Mouse (Mus musculus) megakaryocyte, embryonic 14.5 days (primary cell): ENCODE results near the gene Clec2i. TPM values are rescaled to one million over a fixed set of nuclear protein-coding genes. Genes with fewer than 3 reads are reported as not detected.

ENCODE experiments used
- H3K27me3 ChIP-seq: replicated peaks from 2 replicates; pipeline ENCODE3; 2012; ENCODE audit warnings: inconsistent platforms
- H3K36me3 ChIP-seq: replicated peaks from 2 replicates; pipeline ENCODE3; 2012; ENCODE audit warnings: low read length, inconsistent platforms, mixed read lengths
- H3K4me1 ChIP-seq: 2 replicates; pipeline ENCODE4 v1.6.1; 2012; ENCODE audit warnings: inconsistent platforms
- H3K4me3 ChIP-seq: replicated peaks from 2 replicates; pipeline ENCODE3; 2012; ENCODE audit warnings: moderate library complexity, mild to moderate bottlenecking, inconsistent platforms
- H3K9me3 ChIP-seq: 2 replicates; pipeline ENCODE4 v1.6.1; 2012; ENCODE audit warnings: inconsistent platforms
- FLI1 ChIP-seq: IDR thresholded peaks from 2 replicates; pipeline ENCODE4 v1.6.1; 2012; ENCODE audit warnings: low read length, inconsistent platforms, mixed read lengths
- GATA1 ChIP-seq: IDR thresholded peaks from 3 replicates; pipeline ENCODE4 v1.6.1; 2012; ENCODE audit warnings: mixed read lengths, low read length, inconsistent platforms, borderline replicate concordance
- polyA plus RNA-seq: library from polyadenylated mRNA; stranded (reverse); fragments of >175 nt; gene quantifications from 2 replicates; pipeline ENCODE4 v1.2.3, GENCODE M21; 2012; ENCODE audit warnings: low replicate concordance; ENCODE audit not compliant: insufficient read depth

Gene Clec2i
- polyA plus RNA-seq, 1 experiment, result not detected

DNA sequence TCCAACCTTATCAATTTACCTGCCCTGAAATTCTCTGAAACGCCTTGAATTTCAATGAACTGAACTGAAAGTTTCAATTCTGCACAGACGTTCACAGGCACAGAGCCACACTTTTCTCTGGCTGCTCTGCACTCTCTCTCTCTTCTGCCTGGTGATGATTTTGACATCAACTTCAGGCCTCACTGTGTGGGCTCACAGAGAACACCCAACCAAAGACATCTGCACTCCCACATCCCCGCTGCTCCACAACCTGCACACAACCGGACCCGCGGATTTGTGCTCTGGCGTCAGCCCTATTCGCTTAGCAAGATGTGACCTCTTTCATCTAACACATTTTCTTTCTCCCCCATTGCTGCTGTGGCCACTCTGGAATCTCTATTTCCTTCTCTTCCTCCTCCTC is 43.3 kb upstream of the Clec2i start:
- Histone ChIP-seq H3K4me1 (peaks cover 64% of the 10 kb centered on the region), H3K27me3 (no peaks in the 10 kb centered on the region), H3K4me3 (peak overlapping the region; percentile 99), H3K36me3 (peaks cover 4% of the 10 kb centered on the region), H3K9me3 (no peaks in the 10 kb centered on the region)
- TF ChIP-seq FLI1, result no peak
- no peak for TF ChIP-seq GATA1

DNA sequence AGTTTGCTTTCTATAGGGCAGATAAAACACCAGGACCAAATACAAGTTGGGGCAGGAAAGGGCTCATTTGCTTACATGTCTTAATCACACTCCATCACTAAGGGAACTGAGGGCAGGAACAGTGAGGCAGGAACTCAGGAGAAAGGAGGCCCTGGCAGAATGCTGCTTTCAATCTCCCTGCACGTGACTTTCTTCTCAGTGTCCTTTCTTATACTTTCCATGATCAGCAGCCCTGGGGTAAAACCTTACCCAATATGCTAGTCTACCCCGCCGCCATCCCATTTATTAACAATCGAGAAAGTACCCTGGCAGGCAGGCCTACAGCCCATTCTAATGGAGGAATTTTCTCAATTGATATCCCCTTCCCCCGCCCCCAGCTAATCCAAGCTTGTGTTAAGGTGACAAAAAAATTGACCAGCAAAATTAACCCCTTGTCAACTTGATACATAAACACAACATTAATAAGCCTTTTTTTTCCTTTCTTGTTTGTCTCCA is 42.8 kb upstream of the Clec2i start:
- H3K4me1 ChIP-seq, result peaks cover 60% of the 10 kb centered on the region
- no peaks in the 10 kb centered on the region for H3K27me3 ChIP-seq
- peak overlapping the region; percentile 99 for H3K4me3 ChIP-seq
- TF ChIP-seq FLI1 (no peak), GATA1 (no peak)
- H3K36me3 ChIP-seq, result peaks cover 4% of the 10 kb centered on the region
- no peaks in the 10 kb centered on the region for H3K9me3 ChIP-seq

DNA sequence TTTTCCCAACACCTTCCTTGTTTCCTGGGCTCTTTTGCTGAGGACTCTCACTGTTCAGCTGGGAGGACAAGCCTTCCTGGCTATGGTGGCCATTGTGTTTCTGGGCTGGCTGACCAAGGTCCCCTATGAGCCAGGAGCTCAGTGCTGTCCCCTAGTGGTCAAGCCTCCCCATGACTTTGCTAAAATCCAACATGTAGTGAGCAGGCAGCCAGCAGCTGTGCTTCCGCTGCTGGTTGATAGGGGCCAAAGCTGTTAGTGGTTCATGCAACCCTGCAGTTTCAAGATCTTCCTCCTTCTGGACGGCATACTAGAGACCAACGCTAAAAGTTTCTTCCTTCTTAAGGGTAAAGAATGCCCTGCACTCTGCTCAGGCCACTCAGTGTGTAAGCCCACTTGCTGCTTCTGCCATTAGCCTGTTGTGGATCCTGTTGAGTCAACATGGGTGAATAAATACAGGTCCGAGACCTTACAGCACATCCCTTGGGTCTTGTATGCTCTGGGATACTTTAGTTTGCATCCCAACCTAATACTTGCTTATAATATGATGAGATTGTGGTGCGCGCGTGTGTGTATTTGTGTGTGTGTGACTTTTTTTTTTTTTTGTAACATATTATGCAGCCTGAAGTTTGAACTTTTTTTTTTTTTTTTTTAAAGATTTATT is 41.9 kb upstream of the Clec2i start:
- Histone ChIP-seq H3K9me3 (no peaks in the 10 kb centered on the region), H3K27me3 (no peaks in the 10 kb centered on the region), H3K4me1 (peaks cover 60% of the 10 kb centered on the region), H3K36me3 (peaks cover 4% of the 10 kb centered on the region), H3K4me3 (peak overlapping the region; percentile 88)
- peak; percentile 18; the same call in 1 of the 3 replicates for TF ChIP-seq GATA1
- TF ChIP-seq FLI1, result 0 out of 2 replicates have a peak, but pooled peaks have one; percentile 34

DNA sequence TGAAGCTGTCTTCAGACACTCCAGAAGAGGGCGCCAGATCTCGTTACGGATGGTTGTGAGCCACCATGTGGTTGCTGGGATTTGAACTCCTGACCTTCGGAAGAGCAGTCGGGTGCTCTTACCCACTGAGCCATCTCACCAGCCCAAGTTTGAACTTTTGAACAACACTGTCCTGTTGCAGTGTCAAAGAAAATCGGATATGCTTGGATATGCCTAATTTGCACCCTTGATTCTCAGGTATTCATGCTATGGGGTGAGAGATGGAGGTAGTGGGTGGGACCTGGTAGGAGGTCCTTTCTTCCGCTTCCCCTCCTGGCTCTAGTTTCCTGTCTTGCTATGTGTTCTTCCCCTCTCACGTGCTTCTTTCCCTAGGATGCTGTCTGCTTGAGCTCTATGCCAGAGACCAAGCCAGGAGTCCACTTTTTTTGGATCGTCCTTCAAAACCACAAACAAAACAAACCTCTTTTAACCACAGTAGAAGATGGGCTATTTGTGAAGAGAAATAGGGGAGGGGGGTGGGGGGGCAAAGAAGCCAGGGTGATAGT is 41.3 kb upstream of the Clec2i start:
- Histone ChIP-seq H3K4me3 (peak overlapping the region; percentile 38), H3K27me3 (no peaks in the 10 kb centered on the region), H3K4me1 (peaks cover 59% of the 10 kb centered on the region), H3K36me3 (peaks cover 4% of the 10 kb centered on the region), H3K9me3 (no peaks in the 10 kb centered on the region)
- TF ChIP-seq FLI1 (no peak), GATA1 (no peak)

DNA sequence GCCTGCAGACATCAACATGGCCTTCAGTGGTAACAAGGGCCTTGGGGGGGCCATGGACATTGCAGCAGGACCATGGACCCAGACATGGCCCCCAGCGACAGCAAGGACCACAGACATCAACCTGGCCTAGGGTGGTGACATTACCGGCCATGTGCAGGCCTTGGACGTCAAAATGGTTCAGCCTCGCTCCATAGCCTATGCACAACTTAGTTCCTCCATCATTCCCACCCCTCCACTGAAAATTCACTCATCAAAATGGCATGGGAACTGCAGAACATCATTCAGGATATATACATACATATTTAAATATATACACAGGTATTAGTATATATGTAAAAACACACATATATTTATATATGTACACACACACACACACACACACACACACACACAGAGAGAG is 40.0 kb upstream of the Clec2i start:
- Histone ChIP-seq H3K9me3 (no peaks in the 10 kb centered on the region), H3K36me3 (peaks cover 4% of the 10 kb centered on the region), H3K27me3 (no peaks in the 10 kb centered on the region), H3K4me1 (peaks cover 53% of the 10 kb centered on the region), H3K4me3 (no peak overlapping the region)
- TF ChIP-seq GATA1, result no peak

DNA sequence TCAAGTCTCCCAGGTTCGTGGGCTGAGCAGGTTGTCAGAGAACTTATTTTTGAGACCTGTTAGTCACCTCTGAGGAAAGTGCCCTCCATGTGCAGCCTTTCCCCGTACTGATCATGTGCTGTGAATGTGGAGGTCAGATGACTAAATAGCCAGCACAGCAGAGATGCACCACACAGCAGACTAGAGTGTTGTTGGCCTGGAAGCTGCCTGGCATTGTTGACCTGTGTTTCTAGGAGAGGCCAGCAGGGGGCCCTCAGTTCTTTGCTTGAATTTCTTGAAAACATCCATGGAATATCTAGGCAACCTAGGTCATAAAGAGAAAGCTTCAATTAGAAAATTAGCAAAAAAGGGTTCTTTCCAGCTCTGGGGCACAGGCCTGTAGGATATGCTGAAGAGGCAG is 37.5 kb upstream of the Clec2i start:
- Histone ChIP-seq H3K36me3 (peaks cover 4% of the 10 kb centered on the region), H3K27me3 (no peaks in the 10 kb centered on the region), H3K4me1 (peaks cover 57% of the 10 kb centered on the region), H3K4me3 (peak overlapping the region; percentile 50), H3K9me3 (no peaks in the 10 kb centered on the region)
- TF ChIP-seq FLI1 (no peak), GATA1 (no peak)

DNA sequence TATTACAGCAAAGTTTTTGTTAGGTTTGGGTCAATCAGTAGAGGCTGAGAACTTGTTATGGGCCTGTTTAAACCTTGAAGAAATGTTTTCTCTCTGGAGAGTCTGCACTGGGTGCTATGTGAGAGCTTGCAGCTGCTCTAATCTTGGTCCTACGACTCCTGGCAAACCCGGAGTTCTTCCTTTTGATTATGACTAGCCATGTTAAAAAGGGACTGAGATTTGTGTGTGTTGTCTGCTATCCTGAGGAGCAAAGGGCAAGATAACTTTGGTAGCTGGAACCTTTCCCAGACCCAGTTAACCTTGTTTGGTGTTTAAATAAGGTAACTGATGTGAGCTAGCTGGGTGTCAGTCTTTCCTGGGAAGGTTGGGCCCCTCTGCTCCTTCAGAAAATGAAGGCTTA is 36.7 kb upstream of the Clec2i start:
- Histone ChIP-seq H3K4me1 (peaks cover 58% of the 10 kb centered on the region), H3K36me3 (peaks cover 4% of the 10 kb centered on the region), H3K27me3 (no peaks in the 10 kb centered on the region), H3K4me3 (no peak overlapping the region), H3K9me3 (no peaks in the 10 kb centered on the region)
- TF ChIP-seq GATA1 (no peak), FLI1 (no peak)

DNA sequence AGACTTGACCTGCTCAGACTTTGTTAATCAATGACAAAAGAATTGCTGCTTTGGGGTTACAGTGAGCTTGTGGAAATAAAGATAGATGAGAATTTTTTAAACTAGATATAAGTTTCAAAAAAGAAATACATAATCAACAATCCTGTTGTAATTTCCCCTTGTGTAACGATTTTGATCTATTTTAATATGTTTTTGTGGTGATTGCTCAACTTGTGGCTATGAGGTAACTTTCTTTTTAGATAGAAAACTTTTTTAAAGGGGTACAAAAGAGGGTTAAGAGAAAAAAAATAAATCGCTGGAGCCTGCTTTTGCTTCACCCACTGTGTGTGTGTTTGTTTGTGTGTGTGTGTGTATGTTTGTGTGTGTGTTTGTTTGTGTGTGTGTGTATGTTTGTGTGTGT is 36.2 kb upstream of the Clec2i start:
- no peak overlapping the region for H3K4me3 ChIP-seq
- H3K36me3 ChIP-seq, result peaks cover 4% of the 10 kb centered on the region
- H3K27me3 ChIP-seq, result no peaks in the 10 kb centered on the region
- H3K4me1 ChIP-seq, result peaks cover 59% of the 10 kb centered on the region
- no peak for TF ChIP-seq FLI1
- TF ChIP-seq GATA1, result no peak
- no peaks in the 10 kb centered on the region for H3K9me3 ChIP-seq

DNA sequence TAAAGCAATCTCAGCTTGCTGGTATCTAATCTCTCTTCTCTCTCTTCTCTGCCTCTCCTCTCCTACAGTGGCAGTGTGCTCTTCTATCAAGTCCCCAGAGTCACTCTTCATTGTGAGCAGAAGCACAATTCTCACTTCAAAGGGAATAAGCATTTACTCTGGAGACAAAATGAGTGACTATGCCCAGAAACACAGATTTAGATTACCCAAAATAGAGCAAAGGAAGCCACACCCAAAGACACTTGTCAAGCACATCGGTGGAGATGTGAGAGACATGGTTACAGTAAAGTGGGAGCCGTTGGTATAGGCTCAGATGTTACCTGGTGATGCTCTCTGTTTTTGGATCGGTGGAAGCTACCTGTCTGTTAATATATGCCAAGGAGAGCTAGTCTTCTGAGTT is 34.6 kb upstream of the Clec2i start:
- H3K9me3 ChIP-seq, result no peaks in the 10 kb centered on the region
- no peak overlapping the region for H3K4me3 ChIP-seq
- TF ChIP-seq GATA1 (no peak), FLI1 (no peak)
- H3K4me1 ChIP-seq, result peaks cover 49% of the 10 kb centered on the region
- H3K36me3 ChIP-seq, result no peaks in the 10 kb centered on the region
- no peaks in the 10 kb centered on the region for H3K27me3 ChIP-seq

DNA sequence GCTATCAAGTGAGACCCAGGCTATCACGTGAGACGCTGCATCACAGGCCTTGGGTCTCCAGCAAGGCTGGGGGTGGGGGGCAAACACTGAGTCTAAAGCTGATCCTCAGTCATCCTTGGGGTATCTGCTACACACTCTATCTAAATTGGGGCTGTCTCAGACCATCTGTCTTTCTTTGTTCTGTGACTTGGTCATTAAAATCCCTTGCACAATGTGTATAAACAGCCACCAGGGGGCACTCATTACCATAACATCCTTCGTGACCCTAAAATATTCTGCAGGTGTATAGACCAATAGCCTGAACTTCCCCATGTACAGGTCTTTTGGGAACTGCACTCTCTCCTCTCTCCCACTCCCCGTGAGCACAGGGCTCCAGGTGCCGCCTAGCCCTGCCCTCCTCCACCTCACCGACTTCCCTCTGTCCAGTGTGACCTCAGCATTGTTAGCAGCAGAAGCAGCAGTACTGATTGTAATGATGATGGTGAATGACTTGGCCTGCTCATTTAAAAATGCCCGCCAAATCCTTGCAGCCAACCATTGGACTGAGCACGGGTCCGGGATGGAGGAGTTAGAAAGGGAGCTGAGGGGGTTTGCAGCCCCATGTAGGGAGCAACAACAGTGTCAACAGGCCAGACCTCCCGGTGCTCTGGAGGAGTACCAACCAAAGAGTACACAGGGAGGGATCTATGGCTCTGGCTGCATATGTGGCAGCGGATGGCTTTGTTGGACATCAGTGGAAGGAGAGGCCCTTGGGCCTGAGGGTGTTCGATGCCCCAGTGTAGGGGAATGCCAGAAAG is 33.2 kb upstream of the Clec2i start:
- Histone ChIP-seq H3K27me3 (no peaks in the 10 kb centered on the region), H3K4me1 (peaks cover 47% of the 10 kb centered on the region), H3K4me3 (peak overlapping the region; percentile 84), H3K9me3 (no peaks in the 10 kb centered on the region), H3K36me3 (no peaks in the 10 kb centered on the region)
- TF ChIP-seq FLI1 (no peak), GATA1 (no peak)

DNA sequence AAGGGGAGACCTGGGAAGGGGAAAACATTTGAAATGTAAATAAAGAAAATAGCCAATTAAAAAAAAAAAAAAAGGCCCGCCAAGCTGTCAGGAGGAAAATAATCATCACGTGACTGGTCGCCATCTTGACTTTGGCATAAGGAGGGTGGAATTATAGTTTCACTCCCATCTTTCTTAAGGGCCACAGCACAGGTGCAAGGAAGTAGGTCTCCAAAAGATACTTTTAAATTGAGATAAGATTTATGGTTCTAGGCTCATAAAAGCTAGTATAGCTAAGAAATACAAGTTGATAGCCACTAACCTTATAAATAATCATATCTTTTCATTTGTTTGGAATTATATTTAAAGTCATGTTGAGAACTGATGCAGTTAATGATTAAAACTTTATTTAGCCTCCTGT is 32.5 kb upstream of the Clec2i start:
- TF ChIP-seq GATA1, result no peak
- TF ChIP-seq FLI1, result no peak
- Histone ChIP-seq H3K27me3 (no peaks in the 10 kb centered on the region), H3K4me3 (no peak overlapping the region), H3K4me1 (peaks cover 43% of the 10 kb centered on the region), H3K36me3 (no peaks in the 10 kb centered on the region), H3K9me3 (no peaks in the 10 kb centered on the region)
